Mouse (Mus musculus) embryo, embryonic 11 days (tissue): ENCODE data around the gene Atf3.
A peak's percentile ranks its signal among the peaks of the same experiment; 100 is the strongest.
"Not testable (repeated sequence)": the region's sequence is repeated elsewhere in the genome, so short reads cannot be mapped to it uniquely, and the experiment has no call there.

Experiments used
- DNase-seq: peaks from one replicate; pipeline ENCODE4 v3.0.0-alpha.2; 2015

Atf3 gene

GRCm38 (mm10) chr1:191186386-191186770 lies 31.5 kb downstream of the Atf3 start:
- DNase-seq, result peak; percentile 40

GRCm38 (mm10) chr1:191185761-191186385 lies 32.0 kb downstream of the Atf3 start:
- DNase-seq, result peak; percentile 66

GRCm38 (mm10) chr1:191184841-191185251 lies 33.0 kb downstream of the Atf3 start:
- DNase-seq, result peak; percentile 49

GRCm38 (mm10) chr1:191184066-191184815 lies 33.6 kb downstream of the Atf3 start:
- peak; percentile 64 for DNase-seq

GRCm38 (mm10) chr1:191183163-191184065 lies 34.4 kb downstream of the Atf3 start:
- DNase-seq, result peak; percentile 89

- DNase-seq, result peak; percentile 86
Measured at GRCm38 (mm10) chr1:191182431-191183162, 35.2 kb downstream of the Atf3 start.

- DNase-seq, result no peak
Measured at GRCm38 (mm10) chr1:191181469-191182259, 36.2 kb downstream of the Atf3 start.

GRCm38 (mm10) chr1:191180397-191180796 lies 37.4 kb downstream of the Atf3 start:
- DNase-seq, result no peak

- peak; percentile 35 for DNase-seq
Measured at GRCm38 (mm10) chr1:191179846-191180245, 38.0 kb downstream of the Atf3 start.

- peak; percentile 46 for DNase-seq
Measured at GRCm38 (mm10) chr1:191178511-191179188, 39.2 kb downstream of the Atf3 start.

GRCm38 (mm10) chr1:191176887-191177286 lies 41.0 kb downstream of the Atf3 start:
- no peak for DNase-seq

- DNase-seq, result peak; percentile 57
Measured at GRCm38 (mm10) chr1:191172487-191172886, 45.4 kb downstream of the Atf3 start.

GRCm38 (mm10) chr1:191170444-191170843 lies 47.4 kb downstream of the Atf3 start:
- DNase-seq, result no peak

- no peak for DNase-seq
Measured at GRCm38 (mm10) chr1:191166189-191166588, 51.6 kb downstream of the Atf3 start.

- no peak for DNase-seq
Measured at GRCm38 (mm10) chr1:191164717-191165116, 53.1 kb downstream of the Atf3 start, which contains the start of gene Fam71a. Fam71a (minus strand) TSS chr1:191164817.

GRCm38 (mm10) chr1:191154314-191154713 lies 63.5 kb downstream of the Atf3 start:
- no peak for DNase-seq

- peak; percentile 66 for DNase-seq
Measured at GRCm38 (mm10) chr1:191153052-191153451, 64.8 kb downstream of the Atf3 start.

- no peak for DNase-seq
Measured at GRCm38 (mm10) chr1:191150924-191151605, 66.8 kb downstream of the Atf3 start.

GRCm38 (mm10) chr1:191149489-191149888 lies 68.3 kb downstream of the Atf3 start:
- not testable (repeated sequence) for DNase-seq

- DNase-seq, result no peak
Measured at GRCm38 (mm10) chr1:191140983-191141382, 76.9 kb downstream of the Atf3 start.
